Mouse (Mus musculus): ENCODE measurements around the gene Klf6.

Klf6 gene

GRCm38 (mm10) chr13:5863408-5863891, 2.2 kb downstream of the Klf6 start:
- no peak for DNase-seq (ENCODE audit: low spot score)

DNA sequence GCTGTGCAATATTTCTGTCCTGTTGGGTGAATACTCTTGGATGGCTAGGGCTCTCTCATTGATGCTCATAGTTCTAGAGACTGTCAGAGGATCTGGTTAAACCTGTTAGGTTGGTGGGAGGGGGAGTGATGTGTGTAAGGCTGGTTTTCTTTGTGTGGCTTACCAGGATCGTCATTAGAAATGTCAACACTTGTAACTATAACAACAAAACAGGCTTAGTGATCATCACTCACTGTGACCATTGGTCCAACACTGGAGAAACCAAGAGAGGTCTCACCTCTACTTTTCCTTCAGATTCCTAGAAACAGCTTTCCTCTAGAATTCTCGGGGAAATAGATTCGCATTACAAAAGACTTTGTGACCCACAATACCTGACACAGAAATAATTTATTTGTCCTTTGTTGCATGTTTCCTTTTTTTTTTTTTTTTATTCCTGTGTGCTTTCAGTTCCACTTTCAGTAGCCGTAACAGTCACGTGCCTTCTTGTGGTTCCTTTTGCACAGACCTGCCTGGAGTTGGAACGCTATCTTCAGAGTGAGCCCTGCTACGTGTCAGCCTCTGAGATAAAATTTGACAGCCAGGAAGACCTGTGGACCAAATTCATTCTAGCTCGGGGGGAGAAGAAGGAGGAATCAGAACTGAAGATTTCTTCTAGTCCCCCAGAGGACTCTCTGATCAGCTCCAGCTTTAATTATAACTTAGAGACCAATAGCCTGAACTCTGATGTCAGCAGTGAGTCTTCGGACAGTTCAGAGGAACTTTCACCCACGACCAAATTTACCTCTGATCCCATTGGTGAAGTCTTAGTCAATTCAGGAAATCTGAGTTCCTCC, 3.2 kb downstream of the Klf6 start:
- peak; percentile 61 for DNase-seq (ENCODE audit: low spot score)

DNA sequence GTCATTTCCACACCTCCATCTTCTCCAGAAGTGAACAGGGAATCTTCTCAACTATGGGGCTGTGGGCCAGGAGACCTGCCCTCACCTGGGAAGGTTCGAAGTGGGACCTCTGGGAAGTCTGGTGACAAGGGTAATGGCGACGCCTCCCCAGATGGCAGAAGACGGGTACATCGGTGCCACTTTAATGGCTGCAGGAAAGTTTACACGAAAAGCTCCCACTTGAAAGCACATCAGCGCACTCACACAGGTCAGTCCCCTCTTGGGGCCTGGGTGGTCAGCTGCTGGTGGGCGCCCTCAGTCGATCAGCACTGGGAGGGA, 3.8 kb downstream of the Klf6 start:
- no peak for DNase-seq (ENCODE audit: low spot score)

DNA sequence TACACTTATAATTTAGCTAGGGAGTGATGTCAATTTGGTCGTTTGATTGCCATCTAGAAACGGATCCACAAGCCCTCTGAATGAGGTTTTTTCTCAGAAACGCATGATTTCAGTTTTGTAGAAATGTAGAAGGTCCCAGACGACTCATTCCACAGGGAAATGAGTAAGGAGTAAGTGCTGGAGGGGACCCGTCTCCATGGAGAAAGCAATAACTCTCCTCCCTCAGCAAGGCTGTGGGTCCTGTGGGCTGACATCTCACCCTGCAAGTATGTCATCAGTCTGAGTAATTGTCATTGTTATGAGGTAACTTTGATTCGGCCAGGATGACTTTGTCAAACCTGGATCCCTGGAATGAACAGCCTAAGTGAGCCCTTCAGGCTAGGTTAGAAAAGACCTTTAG, 4.8 kb downstream of the Klf6 start:
- no peak for DNase-seq (ENCODE audit: low spot score)

- DNase-seq (ENCODE audit: low spot score), result no peak
Observed at GRCm38 (mm10) chr13:5866532-5866931, 5.2 kb downstream of the Klf6 start.

DNA sequence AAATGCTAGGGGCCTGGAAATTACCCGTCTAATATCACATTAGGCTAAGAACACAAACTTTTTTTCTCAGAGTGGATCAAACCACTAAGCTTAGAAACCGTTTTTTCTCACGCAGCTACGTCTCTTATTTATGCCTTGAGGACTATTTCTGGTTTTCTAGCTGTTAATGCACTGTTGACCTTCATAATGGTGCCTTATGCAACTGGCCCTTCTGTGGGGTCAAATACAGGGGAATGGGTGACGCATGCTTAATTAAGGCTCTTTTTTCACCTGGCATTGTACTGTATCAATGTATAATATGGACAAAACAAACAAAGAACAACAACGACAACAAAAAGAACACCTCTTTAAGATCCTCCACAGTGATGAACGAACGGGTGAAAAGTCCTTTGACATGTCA, 7.1 kb downstream of the Klf6 start:
- DNase-seq (ENCODE audit: low spot score), result no peak

GRCm38 (mm10) chr13:5869433-5869832, 8.2 kb downstream of the Klf6 start:
- DNase-seq (ENCODE audit: low spot score), result no peak

DNA sequence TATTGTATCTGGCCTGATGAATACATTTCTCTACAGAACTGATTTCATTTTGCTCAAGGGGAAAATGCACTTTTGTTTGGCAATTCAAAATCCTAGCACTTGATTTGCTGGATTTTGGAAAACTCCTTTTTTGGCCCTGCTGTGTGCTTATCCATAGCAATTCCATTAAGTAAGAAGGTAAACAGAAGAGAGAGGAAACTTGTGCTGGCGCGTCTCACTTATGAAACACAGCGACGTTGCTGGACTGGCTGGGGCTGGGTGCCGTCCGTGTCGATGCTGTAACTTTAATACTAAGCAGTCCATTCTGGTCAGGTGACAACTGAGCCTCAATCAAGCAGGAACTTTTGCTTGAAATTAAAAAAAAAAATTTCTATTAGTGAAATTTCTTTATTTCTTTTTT, 8.6 kb downstream of the Klf6 start:
- DNase-seq (ENCODE audit: low spot score), result peak; percentile 69

GRCm38 (mm10) chr13:5870382-5871272, 9.3 kb downstream of the Klf6 start:
- peak; percentile 75 for DNase-seq (ENCODE audit: low spot score)

GRCm38 (mm10) chr13:5871414-5871813, 10.1 kb downstream of the Klf6 start:
- no peak for DNase-seq (ENCODE audit: low spot score)

- DNase-seq (ENCODE audit: low spot score), result no peak
Observed at GRCm38 (mm10) chr13:5873681-5874080, 12.4 kb downstream of the Klf6 start.

DNA sequence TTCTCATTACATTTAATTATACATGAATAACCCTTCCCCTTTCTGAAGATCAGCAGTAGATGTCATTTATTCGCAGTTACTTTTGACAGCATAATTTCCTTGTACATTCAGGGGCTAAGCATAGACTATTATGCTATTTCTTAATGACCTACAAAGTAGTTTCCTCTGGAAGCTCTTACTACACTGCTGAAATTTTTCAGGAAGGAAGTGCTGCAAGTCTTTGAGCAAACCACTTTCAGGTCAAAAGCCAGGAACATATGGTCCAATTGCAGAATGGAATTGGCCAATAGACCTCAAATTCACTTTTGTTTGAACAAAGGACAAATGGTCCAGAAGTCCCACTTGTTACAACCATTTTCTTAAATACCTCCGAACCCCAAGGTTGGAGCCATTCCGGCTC, 14.2 kb downstream of the Klf6 start:
- no peak for DNase-seq (ENCODE audit: low spot score)

DNA sequence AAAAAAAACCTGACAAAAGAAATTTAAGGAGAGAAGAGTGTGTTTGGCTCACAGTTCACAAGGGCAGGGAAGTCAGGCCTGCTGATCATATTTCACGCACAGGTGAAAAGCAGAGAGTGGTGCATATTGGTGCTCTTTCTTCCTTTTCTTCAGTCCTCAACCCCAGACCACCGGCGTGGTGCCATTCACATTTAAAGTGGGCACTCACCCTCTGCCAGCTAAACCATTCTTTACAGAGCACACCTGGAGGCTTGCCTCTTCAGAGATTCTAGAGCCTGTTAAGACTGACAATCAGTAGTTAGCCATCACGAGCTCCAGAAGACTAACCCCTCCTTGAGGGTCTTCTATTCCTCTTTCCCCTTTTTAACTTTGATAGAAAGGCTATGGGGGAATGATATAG, 17.5 kb downstream of the Klf6 start:
- no peak for DNase-seq (ENCODE audit: low spot score)

GRCm38 (mm10) chr13:5886810-5887209, 25.5 kb downstream of the Klf6 start:
- no peak for DNase-seq (ENCODE audit: low spot score)

GRCm38 (mm10) chr13:5888164-5888563, 26.9 kb downstream of the Klf6 start:
- no peak for DNase-seq (ENCODE audit: low spot score)

- DNase-seq (ENCODE audit: low spot score), result no peak
Observed at GRCm38 (mm10) chr13:5888731-5889130, 27.4 kb downstream of the Klf6 start.

DNA sequence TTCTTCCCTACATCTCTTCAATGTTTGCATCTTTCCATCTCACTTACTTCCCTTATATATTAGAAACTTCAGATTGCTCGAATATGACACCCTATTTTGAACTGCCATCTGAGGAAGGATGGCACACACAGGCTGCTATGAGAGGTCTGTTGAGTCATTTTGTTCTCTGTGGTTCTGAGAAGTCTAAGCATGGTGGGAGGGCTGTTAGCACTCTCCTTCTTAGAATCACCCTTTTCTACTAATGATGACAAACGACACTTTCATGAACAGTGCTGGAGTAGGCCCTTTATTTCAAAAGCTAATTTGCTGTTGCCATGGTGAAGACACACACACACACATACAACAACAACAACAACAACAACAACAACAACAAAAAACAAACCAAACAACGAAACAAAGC, 28.8 kb downstream of the Klf6 start:
- DNase-seq (ENCODE audit: low spot score), result no peak

GRCm38 (mm10) chr13:5892684-5893447, 31.6 kb downstream of the Klf6 start:
- peak; percentile 20 for DNase-seq (ENCODE audit: low spot score)

DNA sequence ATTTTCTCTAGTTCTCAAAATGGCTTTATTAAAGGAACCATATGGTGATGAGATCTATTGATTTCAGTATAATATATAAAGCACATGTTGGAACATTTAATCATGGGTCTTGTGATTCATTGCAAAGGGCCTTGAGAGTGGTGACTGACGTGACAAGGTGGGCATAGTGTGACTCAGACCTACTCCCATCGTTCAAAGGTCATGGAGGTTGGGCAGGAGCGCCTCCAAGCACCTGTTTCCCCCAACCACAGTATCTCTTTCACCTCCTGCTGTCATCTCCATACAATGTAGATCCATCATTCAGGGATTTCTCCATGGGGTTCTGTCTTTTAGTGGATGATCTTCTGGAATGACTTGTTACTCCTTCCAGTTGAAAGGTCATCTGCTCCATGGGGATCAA, 33.6 kb downstream of the Klf6 start:
- no peak for DNase-seq (ENCODE audit: low spot score)

- no peak for DNase-seq (ENCODE audit: low spot score)
Observed at GRCm38 (mm10) chr13:5895851-5896250, 34.6 kb downstream of the Klf6 start.

DNA sequence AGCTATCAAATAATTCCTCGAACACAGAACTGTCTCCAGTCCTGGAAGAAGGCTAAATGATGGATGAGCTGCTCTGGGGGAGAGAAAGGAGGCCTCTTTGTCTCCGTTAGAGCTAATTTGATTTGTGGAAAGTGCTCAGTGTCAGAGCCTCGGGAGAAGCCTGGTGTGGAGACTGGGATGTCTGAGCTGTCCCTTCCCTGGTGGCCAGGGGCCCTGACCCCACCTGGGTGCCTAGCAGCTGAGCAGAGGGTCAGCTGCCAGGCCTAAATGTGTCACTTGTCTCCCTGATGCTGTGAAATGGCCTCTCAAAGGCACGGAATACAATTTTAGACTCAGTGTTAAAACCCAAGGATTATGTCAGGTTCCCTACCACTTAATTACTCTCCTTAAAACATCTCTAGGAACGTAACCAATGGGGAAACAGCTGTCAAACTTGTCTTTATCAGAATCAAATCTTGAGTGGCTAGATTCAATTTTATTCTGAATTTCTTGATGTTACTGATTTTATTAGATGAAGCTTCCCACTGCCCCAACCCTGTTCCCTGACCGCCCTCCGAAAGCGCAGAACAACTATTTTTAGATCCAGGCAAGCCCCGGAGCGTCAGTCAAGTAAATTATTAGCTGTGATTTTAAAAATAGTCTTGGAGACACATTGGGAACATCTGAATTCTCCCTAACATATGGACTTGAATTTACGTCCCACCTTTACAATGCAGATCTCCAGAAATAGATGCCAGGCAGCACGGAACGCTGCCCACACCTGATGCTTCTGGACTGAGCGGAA, 36.1 kb downstream of the Klf6 start:
- no peak for DNase-seq (ENCODE audit: low spot score)

- DNase-seq (ENCODE audit: low spot score), result peak; percentile 22
Observed at GRCm38 (mm10) chr13:5899021-5899420, 37.7 kb downstream of the Klf6 start.

Measured in urinary bladder, postnatal 14 days (tissue).